Mouse (Mus musculus) brain, embryonic 14.5 days (tissue): ENCODE data around the gene Pcyt2.

Source experiments
- CTCF ChIP-seq: fragments of 200-500 bp; IDR thresholded peaks from 2 replicates; pipeline ENCODE4 v1.5.1; 2012; ENCODE audit warnings: inconsistent platforms, mild to moderate bottlenecking, moderate library complexity, borderline replicate concordance; ENCODE audit not compliant: insufficient read depth, insufficient read length; ENCODE audit errors: extremely low read depth
- POLR2A ChIP-seq: fragments of 200-500 bp; IDR thresholded peaks from 2 replicates; pipeline ENCODE4 v1.6.1; 2012; ENCODE audit warnings: mild to moderate bottlenecking, inconsistent platforms, borderline replicate concordance; ENCODE audit not compliant: poor library complexity, insufficient read depth, insufficient read length, severe bottlenecking; ENCODE audit errors: extremely low read depth

DNA sequence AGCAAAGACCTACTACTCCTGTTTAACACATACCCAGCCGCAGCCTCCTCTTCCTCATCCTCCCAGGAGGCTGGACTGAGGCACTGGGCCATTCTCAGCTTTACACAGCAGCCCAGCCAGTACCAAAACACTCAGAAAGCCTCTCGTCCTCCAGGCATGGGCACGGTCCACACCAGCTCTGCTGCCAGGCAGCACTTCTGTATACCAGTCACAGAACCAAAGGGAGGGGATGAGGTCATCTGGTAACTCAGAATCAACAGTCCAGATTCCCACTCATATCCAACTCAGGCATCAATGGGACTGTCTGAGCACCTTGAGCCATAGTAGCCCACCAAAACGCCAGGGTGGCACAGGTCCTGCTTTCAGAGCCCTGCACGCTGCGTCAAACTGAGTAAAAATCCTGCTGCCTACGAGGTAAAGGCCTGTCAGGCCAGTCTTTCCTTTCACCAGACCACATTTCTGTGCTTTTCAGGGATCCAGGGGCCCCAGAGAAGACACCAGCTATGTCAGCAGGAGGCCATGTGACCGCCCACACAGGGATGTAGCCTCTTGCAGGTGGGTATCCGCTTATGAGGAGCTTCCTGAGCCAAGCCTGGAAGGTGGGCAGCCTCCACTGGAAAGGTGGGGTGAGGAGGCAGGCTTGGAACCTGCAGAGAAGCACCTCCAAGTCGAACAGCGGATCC, 9.2 kb upstream of the Pcyt2 start:
- no peak for TF ChIP-seq CTCF
- TF ChIP-seq POLR2A = no peak
